Mouse (Mus musculus): ENCODE data around the gene Ntm.

The Ntm gene

GRCm38 (mm10) chr9:29181661-29182060 lies 781.3 kb downstream of the Ntm start:
- in situ Hi-C loops (cut with MboI, MseI): no loop called here

GRCm38 (mm10) chr9:29165731-29166130 lies 797.2 kb downstream of the Ntm start:
- in situ Hi-C loops (cut with MboI, MseI): no loop called here

GRCm38 (mm10) chr9:29161059-29161642 lies 801.8 kb downstream of the Ntm start:
- in situ Hi-C loops (cut with MboI, MseI): no loop called here

GRCm38 (mm10) chr9:29145901-29146300 lies 817.0 kb downstream of the Ntm start:
- in situ Hi-C loops (cut with MboI, MseI): no loop called here

- in situ Hi-C loops (cut with MboI, MseI): no loop called here
Observed at GRCm38 (mm10) chr9:29136039-29136438, 826.9 kb downstream of the Ntm start.

GRCm38 (mm10) chr9:29130717-29131292 lies 832.1 kb downstream of the Ntm start:
- in situ Hi-C loops (cut with MboI, MseI): loop anchor here (5.0 kb wide), 1 partner anchor 1241 kb away; no protein-coding TSS in a partner anchor

- in situ Hi-C loops (cut with MboI, MseI): loop anchor here (5.0 kb wide), 1 partner anchor 1242 kb away; no protein-coding TSS in a partner anchor
Observed at GRCm38 (mm10) chr9:29130316-29130715, 832.6 kb downstream of the Ntm start.

- in situ Hi-C loops (cut with MboI, MseI): no loop called here
Observed at GRCm38 (mm10) chr9:29128416-29128815, 834.5 kb downstream of the Ntm start.

- in situ Hi-C loops (cut with MboI, MseI): no loop called here
Observed at GRCm38 (mm10) chr9:29124455-29124854, 838.5 kb downstream of the Ntm start.

GRCm38 (mm10) chr9:29123828-29124227 lies 839.1 kb downstream of the Ntm start:
- in situ Hi-C loops (cut with MboI, MseI): no loop called here

GRCm38 (mm10) chr9:29117561-29118112 lies 845.3 kb downstream of the Ntm start:
- in situ Hi-C loops (cut with MboI, MseI): no loop called here

- in situ Hi-C loops (cut with MboI, MseI): no loop called here
Observed at GRCm38 (mm10) chr9:29115337-29115736, 847.6 kb downstream of the Ntm start.

GRCm38 (mm10) chr9:29106771-29107170 lies 856.2 kb downstream of the Ntm start:
- in situ Hi-C loops (cut with MboI, MseI): no loop called here

- in situ Hi-C loops (cut with MboI, MseI): no loop called here
Observed at GRCm38 (mm10) chr9:29104442-29104841, 858.5 kb downstream of the Ntm start.

- in situ Hi-C loops (cut with MboI, MseI): no loop called here
Observed at GRCm38 (mm10) chr9:29103993-29104392, 858.9 kb downstream of the Ntm start.

GRCm38 (mm10) chr9:29100624-29101023 lies 862.3 kb downstream of the Ntm start:
- in situ Hi-C loops (cut with MboI, MseI): no loop called here

GRCm38 (mm10) chr9:29092443-29092842 lies 870.5 kb downstream of the Ntm start:
- in situ Hi-C loops (cut with MboI, MseI): no loop called here

- in situ Hi-C loops (cut with MboI, MseI): no loop called here
Observed at GRCm38 (mm10) chr9:29088657-29089056, 874.3 kb downstream of the Ntm start.

- in situ Hi-C loops (cut with MboI, MseI): no loop called here
Observed at GRCm38 (mm10) chr9:29087656-29088055, 875.3 kb downstream of the Ntm start.

GRCm38 (mm10) chr9:29087171-29087570 lies 875.8 kb downstream of the Ntm start:
- in situ Hi-C loops (cut with MboI, MseI): no loop called here

GRCm38 (mm10) chr9:29075924-29076577 lies 886.9 kb downstream of the Ntm start:
- in situ Hi-C loops (cut with MboI, MseI): no loop called here

GRCm38 (mm10) chr9:29075243-29075642 lies 887.7 kb downstream of the Ntm start:
- in situ Hi-C loops (cut with MboI, MseI): no loop called here

- in situ Hi-C loops (cut with MboI, MseI): no loop called here
Observed at GRCm38 (mm10) chr9:29074494-29074893, 888.4 kb downstream of the Ntm start.
